In the genomic region with DNA sequence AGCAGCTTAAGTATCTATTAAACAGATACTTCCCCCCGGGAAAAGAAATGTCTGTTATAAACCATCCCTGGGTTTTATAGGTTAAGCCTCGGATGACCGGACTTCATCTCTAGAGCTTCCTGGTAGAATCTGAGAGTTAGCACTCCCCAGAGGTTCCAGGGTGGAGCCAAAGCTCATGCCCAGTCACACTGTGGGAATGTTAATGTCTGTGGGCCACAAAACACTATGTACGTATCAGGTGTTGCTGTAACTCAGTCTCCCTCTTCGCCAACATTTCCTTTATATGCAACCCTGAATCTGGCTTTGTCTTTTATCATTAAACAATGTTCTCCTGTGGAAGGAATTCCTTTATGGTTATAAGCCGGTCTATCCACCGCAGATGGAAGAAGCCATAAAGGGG, we compare ENCODE assay signal across 16 mouse cellular contexts.
"Had no signal": no experiment of that assay in that cellular context is flagged by ENCODE, and none has a peak within 500 bp of the region (broad histone marks: within the 10 kb centered on the region; RNA-seq: fewer than 3 reads in every experiment).

No protein-coding gene starts in this region.

- H3K9me3 ChIP-seq: midbrain, embryonic 10.5 days; midbrain, embryonic 12.5 days; neural tube, embryonic 13.5 days; neural tube, embryonic 15.5 days had no signal

- H3K36me3 ChIP-seq: midbrain, embryonic 10.5 days; midbrain, embryonic 12.5 days; neural tube, embryonic 13.5 days; neural tube, embryonic 15.5 days had no signal

- H3K27ac ChIP-seq: midbrain, embryonic 10.5 days; midbrain, embryonic 12.5 days; neural tube, embryonic 13.5 days; neural tube, embryonic 15.5 days had no signal

- DNase-seq: midbrain, embryonic 14.5 days; retina, postnatal 1 day; right cerebral cortex, adult 18-20 months; right cerebral cortex, postnatal 25 days; right cerebral cortex, postnatal 4 days; spleen, adult 18-20 months; thymus, adult 18-20 months; thymus, postnatal 14 days; thymus, postnatal 36 days had no signal

- H3K4me3 ChIP-seq: midbrain, embryonic 10.5 days; midbrain, embryonic 12.5 days; myocyte; neural tube, embryonic 13.5 days; neural tube, embryonic 15.5 days had no signal

- H3K4me1 ChIP-seq: midbrain, embryonic 10.5 days; midbrain, embryonic 12.5 days had no signal

- H3K4me2 ChIP-seq: lung, embryonic 14.5 days; midbrain, embryonic 12.5 days; neural tube, embryonic 13.5 days; neural tube, embryonic 15.5 days had no signal

- H3K9ac ChIP-seq: lung, embryonic 14.5 days; midbrain, embryonic 12.5 days; neural tube, embryonic 13.5 days; neural tube, embryonic 15.5 days had no signal

- ATAC-seq: midbrain, embryonic 16.5 days had no signal

- H3K27me3 ChIP-seq: midbrain, embryonic 12.5 days; neural tube, embryonic 13.5 days; neural tube, embryonic 15.5 days had no signal
